Mouse (Mus musculus) lung, embryonic 16.5 days (tissue): ENCODE data around the gene Aebp1. TPM values are rescaled to one million over a fixed set of nuclear protein-coding genes. Genes with fewer than 3 reads are reported as not detected.

ENCODE experiments used
- ATAC-seq: fragments of 200-750 bp; cut with Nextera tagmentation; 2 replicates; pipeline ENCODE4 v1.8.0; 2017; ENCODE audit warnings: low read depth, mild to moderate bottlenecking, moderate library complexity
- H3K27ac ChIP-seq: fragments of 300-500 bp; sonication (generic); 2 replicates; pipeline ENCODE4 v1.5.1; 2014; ENCODE audit warnings: mild to moderate bottlenecking, control low read depth, low read length
- H3K27me3 ChIP-seq: fragments of 300-500 bp; sonication (generic); 2 replicates; pipeline ENCODE4 v1.6.1; 2014; ENCODE audit warnings: low read depth, low read length, mixed read lengths; ENCODE audit not compliant: control insufficient read depth, insufficient read depth
- H3K36me3 ChIP-seq: fragments of 300-500 bp; sonication (generic); 2 replicates; pipeline ENCODE4 v1.6.1; 2014; ENCODE audit warnings: low read length; ENCODE audit not compliant: control insufficient read depth, insufficient read depth
- H3K4me1 ChIP-seq: fragments of 300-500 bp; sonication (generic); replicated peaks from 2 replicates; pipeline ENCODE4 v1.6.1; 2014; ENCODE audit warnings: low read length, mixed read lengths; ENCODE audit not compliant: control insufficient read depth, insufficient read depth
- H3K4me2 ChIP-seq: fragments of 300-500 bp; sonication (generic); 2 replicates; pipeline ENCODE4 v1.6.1; 2014; ENCODE audit warnings: low read depth, low read length, control low read depth
- H3K4me3 ChIP-seq: fragments of 300-500 bp; sonication (generic); 2 replicates; pipeline ENCODE4 v1.5.1; 2014; ENCODE audit warnings: mild to moderate bottlenecking, low read length, control low read depth
- H3K9ac ChIP-seq: fragments of 300-500 bp; sonication (generic); 2 replicates; pipeline ENCODE4 v1.6.1; 2014; ENCODE audit warnings: low read length, control low read depth
- H3K9me3 ChIP-seq: fragments of 300-500 bp; sonication (generic); 2 replicates; pipeline ENCODE4 v1.6.1; 2016; ENCODE audit warnings: low read length; ENCODE audit not compliant: control insufficient read depth
- WGBS: fragments of 180-500 bp; shearing (Covaris S2); extraction: QIAGEN DNeasy Blood & Tissue Kit; methylation state at CpG from one replicate; pipeline ENCODE4 v1.1.7; 2014; 5-methylcytosine and 5-hydroxymethylcytosine counted together
- polyA plus RNA-seq: library from polyadenylated mRNA; unstranded; fragments of >200 nt; fragmentation: Nextera tagmentation; extraction: Ambion mirVana; gene quantifications from 2 replicates; pipeline ENCODE4 v1.2.1, GENCODE M21; 2015

Gene Aebp1
- polyA plus RNA-seq, 1 experiment from 2014 or later, result 35.1 TPM

DNA sequence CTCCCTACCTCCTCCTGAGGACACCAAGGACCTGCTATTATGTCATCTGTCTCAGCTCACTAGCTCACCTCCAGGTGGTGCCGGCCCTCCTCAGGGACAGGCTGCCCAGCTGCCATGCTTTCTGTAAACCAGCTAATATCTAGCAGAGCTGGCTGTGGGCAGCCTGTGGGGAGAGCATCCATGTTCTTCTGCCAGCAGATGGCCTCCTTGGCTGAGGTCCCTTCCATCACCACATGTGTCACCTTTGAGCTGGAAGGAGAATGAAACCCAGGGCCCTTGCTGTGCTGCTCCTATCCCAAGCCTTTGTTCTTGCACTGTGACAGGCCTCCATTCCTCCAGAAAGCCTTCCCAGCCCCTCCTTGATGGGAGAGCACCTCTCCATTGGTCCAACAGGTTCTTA lies 25.6 kb upstream of the Aebp1 start:
- 70% methylated on average over 1 of the region's 1 CpGs for WGBS
- Histone ChIP-seq H3K36me3 (peaks cover 9% of the 10 kb centered on the region), H3K9ac (no peak overlapping the region), H3K27me3 (no peaks in the 10 kb centered on the region), H3K9me3 (no peaks in the 10 kb centered on the region), H3K4me1 (no peaks in the 10 kb centered on the region; the same call in 1 of the 2 replicates), H3K4me3 (no peak overlapping the region), H3K27ac (no peak overlapping the region), H3K4me2 (no peak overlapping the region)
- no peak for ATAC-seq

DNA sequence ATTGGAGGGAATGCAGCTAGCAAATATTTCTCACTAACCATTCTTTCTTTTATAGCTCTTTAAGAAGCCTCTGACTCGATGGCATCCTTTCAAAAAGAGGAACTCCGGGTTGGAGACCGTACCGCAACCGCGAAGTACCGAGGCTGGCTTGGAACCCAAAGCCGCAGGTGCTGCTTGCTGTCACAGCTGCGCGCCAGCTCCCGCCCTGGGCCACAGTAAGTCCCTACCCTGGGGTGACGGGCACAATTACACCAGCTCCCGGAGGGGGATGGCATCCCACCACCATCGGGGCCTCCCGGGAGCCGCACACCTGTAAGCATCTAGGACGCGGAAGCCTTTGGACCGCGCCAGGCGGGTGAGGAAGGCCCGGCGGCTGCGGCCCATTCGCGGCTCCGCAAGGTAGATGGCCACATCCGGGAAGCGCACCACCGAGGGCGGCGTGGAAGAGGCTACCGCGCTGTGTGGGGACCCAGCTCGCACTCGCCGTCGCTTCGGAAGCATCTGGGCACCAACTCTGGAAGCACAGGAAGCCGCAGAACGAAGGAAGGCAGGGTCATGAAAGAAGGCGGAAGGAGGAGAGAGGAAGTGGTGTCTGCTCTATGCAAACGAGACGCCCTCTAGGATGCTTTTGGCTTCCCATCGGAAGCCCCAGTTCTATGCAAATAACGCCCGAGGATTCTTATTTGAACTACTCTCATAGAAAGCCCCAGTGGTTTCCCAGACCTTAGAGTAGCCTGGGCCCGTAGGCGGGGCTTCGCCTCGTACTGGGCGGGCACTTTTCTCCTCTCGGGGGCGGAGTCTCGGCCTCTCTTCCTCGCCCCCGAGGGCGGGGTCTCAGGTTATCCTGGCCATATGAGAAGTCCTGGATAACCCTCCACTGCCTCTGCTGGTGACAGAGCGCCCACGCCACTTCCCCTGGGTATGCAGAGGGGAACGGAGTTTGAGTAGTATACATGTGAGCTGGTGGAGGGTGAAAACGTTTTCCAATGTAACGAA lies 24.2 kb upstream of the Aebp1 start, which contains the start of gene Polm:
TSS of gene Polm (minus strand) at position 766 of the 996 bp plus-strand sequence.
- under 1% methylated on average over 63 of the region's 63 CpGs for WGBS
- H3K27ac ChIP-seq, result peak within 1 kb of the TSS; percentile 69
- H3K9me3 ChIP-seq, result no peaks in the 10 kb centered on the region
- H3K27me3 ChIP-seq, result no peaks in the 10 kb centered on the region
- ATAC-seq, result peak; percentile 98
- no peaks in the 10 kb centered on the region; the same call in 1 of the 2 replicates for H3K4me1 ChIP-seq
- peaks cover 7% of the 10 kb centered on the region for H3K36me3 ChIP-seq
- H3K9ac ChIP-seq, result peak within 1 kb of the TSS; percentile 78
- H3K4me2 ChIP-seq, result peak within 1 kb of the TSS; percentile 92
- peak within 1 kb of the TSS; percentile 69 for H3K4me3 ChIP-seq

DNA sequence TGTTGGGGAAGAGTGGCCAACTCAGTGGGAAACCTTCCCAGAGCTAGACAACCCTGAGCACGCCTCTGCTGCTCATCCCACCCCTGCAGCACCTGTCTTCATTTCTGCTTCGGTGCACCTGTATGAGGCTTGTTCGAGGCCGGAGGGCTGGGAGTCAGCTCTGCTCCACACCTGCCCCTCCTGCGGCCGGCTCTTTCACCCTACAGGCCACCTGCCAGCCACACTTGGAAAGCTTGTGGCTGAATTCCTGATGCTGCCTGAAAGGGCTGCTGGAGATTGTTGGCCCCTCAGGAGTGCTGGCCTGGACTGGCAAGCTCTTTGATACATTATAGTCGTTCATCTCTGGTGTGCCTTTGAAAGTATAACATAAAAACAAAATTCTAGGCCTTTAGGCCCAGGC lies 21.4 kb upstream of the Aebp1 start:
- Histone ChIP-seq H3K4me1 (no peaks in the 10 kb centered on the region; the same call in 1 of the 2 replicates), H3K4me2 (no peak overlapping the region), H3K36me3 (no peaks in the 10 kb centered on the region), H3K4me3 (no peak overlapping the region), H3K27me3 (no peaks in the 10 kb centered on the region), H3K9me3 (no peaks in the 10 kb centered on the region; the same call in 1 of the 2 replicates), H3K9ac (no peak overlapping the region), H3K27ac (no peak overlapping the region)
- ATAC-seq, result no peak
- WGBS, result 70% methylated on average over 7 of the region's 7 CpGs

DNA sequence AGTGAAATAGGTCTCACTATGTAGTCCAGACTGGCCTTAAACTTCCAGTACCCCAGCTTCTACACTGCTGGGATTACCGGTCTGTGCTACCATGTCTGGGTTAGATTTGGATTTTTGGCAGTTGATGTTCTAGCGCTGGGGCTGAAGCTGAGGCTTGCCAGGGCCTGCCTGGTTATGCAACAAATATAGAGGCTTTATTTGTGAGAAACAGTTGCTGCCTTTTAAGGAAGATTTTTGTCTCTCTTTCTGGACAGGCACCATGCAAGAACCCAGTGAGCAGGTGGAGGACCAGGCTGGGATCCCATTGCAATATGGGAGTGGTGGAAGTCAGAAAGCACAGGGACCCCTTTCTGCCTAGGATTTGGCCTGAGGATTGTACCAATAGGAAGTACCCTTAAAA lies 20.0 kb upstream of the Aebp1 start:
- Histone ChIP-seq H3K4me3 (no peak overlapping the region), H3K9ac (no peak overlapping the region), H3K36me3 (no peaks in the 10 kb centered on the region), H3K27ac (no peak overlapping the region), H3K9me3 (no peaks in the 10 kb centered on the region; the same call in 1 of the 2 replicates), H3K4me2 (no peak overlapping the region), H3K4me1 (no peaks in the 10 kb centered on the region; the same call in 1 of the 2 replicates), H3K27me3 (no peaks in the 10 kb centered on the region)
- no peak for ATAC-seq
- 85% methylated on average over 2 of the region's 2 CpGs for WGBS

DNA sequence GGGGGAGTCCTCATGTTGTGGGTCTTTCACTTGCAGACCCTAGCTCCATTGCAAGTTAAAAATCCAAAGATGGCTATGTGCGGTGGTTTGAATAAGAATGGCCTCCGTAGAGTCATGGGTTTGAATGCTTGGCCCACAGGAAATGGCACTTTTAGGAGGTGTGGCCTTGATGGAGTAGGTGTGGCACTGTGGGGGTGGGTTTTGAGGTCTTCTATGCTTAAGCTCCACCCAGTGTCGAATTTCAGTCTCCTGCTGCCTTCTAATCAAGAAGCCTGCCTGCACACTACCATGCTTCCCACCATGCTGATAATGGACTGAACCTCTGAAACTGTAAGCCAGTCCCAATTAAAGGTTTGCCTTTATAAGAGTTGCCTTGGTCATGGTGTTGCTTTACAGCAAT lies 18.6 kb upstream of the Aebp1 start:
- 77% methylated on average over 3 of the region's 3 CpGs for WGBS
- H3K27ac ChIP-seq, result no peak overlapping the region
- no peak for ATAC-seq
- H3K36me3 ChIP-seq, result no peaks in the 10 kb centered on the region
- no peaks in the 10 kb centered on the region for H3K4me1 ChIP-seq
- no peak overlapping the region for H3K4me2 ChIP-seq
- H3K9me3 ChIP-seq, result no peaks in the 10 kb centered on the region; the same call in 1 of the 2 replicates
- H3K4me3 ChIP-seq, result no peak overlapping the region
- H3K27me3 ChIP-seq, result no peaks in the 10 kb centered on the region
- no peak overlapping the region for H3K9ac ChIP-seq

DNA sequence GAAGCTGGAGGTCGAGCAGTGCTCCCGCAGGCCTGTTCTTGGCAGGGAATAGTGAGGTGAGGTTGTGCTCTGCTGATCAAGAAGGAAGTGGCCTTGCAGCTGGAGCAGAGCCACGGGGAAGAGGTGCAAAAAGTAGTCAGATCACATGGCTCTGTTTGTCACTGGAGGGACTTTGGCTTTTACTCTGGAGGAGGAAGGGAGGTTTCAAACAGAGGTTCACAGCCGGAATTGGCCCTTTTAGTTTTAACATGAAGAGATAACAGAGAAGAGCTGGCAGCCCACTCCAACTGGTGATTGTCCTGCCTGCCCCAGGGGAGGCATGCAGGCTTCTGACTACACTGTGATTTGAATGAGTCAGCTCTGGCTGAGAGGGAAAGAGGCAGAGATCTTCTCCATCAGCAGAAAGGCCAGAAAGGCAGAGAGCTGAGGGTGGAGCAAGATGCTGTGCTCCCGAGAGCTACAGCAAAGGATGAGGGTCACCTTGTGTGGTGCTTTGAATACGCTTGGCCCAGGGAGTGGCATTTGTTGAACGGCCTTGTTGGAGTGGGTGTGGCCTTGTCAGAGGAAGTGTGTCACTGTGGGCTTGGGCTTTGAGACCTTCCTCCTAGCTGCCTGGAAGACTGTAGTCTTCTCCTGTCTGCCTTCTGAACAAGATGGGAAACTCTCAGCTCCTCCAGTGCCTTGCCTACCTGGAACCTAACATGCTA lies 15.0 kb upstream of the Aebp1 start:
- H3K36me3 ChIP-seq, result no peaks in the 10 kb centered on the region
- no peak overlapping the region for H3K9ac ChIP-seq
- no peaks in the 10 kb centered on the region; the same call in 1 of the 2 replicates for H3K4me1 ChIP-seq
- ATAC-seq, result no peak
- no peak overlapping the region for H3K4me3 ChIP-seq
- no peaks in the 10 kb centered on the region for H3K27me3 ChIP-seq
- H3K9me3 ChIP-seq, result no peaks in the 10 kb centered on the region; the same call in 1 of the 2 replicates
- H3K27ac ChIP-seq, result no peak overlapping the region
- 56% methylated on average over 7 of the region's 7 CpGs for WGBS
- H3K4me2 ChIP-seq, result no peak overlapping the region

DNA sequence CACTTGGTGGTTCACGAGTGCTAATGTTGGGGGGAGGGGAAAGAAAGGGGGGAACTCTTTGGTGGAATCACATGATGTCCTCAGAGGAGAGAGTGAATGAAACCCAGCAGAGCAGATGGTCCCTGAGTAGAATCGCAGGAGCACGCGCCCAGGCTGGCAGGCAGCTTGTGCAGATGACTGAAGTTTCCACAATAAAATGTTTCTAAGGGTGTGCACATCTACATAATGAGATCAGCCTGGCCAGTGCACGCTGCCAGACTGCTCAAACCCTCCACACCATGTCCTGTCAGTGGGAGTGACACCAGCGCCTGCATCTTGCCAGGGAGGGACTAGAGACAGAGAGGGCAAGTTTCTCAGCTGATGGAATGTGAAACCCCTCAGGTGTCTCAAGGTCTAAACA lies 13.0 kb upstream of the Aebp1 start:
- H3K9ac ChIP-seq, result no peak overlapping the region
- peaks cover 4% of the 10 kb centered on the region; the same call in 1 of the 2 replicates for H3K4me1 ChIP-seq
- ATAC-seq, result 0 out of 2 replicates have a peak, but pooled peaks have one; percentile 17
- H3K27me3 ChIP-seq, result no peaks in the 10 kb centered on the region
- H3K36me3 ChIP-seq, result no peaks in the 10 kb centered on the region
- H3K9me3 ChIP-seq, result no peaks in the 10 kb centered on the region
- WGBS, result 65% methylated on average over 6 of the region's 6 CpGs
- no peak overlapping the region for H3K27ac ChIP-seq
- no peak overlapping the region for H3K4me3 ChIP-seq
- H3K4me2 ChIP-seq, result no peak overlapping the region

DNA sequence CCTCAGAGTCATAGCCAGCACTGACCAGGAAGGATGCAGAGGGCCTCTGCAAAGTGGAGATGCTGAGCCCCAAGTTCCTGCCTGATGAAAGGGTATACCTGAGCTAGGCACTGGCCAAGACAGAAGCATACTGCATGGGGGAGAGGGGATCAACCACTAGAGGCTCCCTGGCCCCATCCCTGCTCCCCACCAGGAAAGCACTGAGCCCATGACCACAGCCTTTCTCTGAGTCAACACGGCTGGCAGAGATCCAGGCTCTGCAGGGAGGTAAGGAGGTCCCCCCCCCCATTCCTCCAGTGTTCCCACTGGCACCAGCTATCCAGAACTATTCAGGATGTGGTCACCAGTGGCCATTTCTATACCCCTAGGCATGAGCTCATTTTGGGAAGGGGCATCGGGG lies 12.4 kb upstream of the Aebp1 start:
- Histone ChIP-seq H3K4me2 (no peak overlapping the region), H3K4me1 (peaks cover 4% of the 10 kb centered on the region; the same call in 1 of the 2 replicates), H3K27ac (no peak overlapping the region), H3K9me3 (no peaks in the 10 kb centered on the region), H3K27me3 (no peaks in the 10 kb centered on the region), H3K4me3 (no peak overlapping the region), H3K9ac (no peak overlapping the region), H3K36me3 (no peaks in the 10 kb centered on the region)
- ATAC-seq, result 0 out of 2 replicates have a peak, but pooled peaks have one; percentile 24
- 57% methylated on average over 2 of the region's 2 CpGs for WGBS

DNA sequence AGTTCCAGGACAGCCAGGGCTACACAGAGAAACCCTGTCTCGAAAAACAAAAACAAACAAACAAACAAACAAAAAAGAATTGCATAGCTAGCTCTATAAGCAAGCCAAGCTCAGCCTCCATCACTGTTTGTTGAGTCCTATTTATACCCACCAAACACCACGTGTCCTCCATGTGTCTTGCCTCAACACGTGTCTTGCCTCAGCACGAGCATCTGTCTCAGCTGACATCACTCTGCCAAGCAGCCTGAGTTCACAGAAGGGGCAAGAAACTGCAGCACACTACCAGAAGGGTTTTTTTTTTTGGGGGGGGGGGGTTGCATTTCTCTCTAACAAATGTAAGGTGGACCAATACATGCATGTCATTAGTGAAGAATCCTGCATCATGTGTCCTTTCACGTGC lies 11.3 kb upstream of the Aebp1 start:
- Histone ChIP-seq H3K9ac (no peak overlapping the region), H3K36me3 (no peaks in the 10 kb centered on the region), H3K9me3 (no peaks in the 10 kb centered on the region), H3K27me3 (no peaks in the 10 kb centered on the region), H3K4me3 (no peak overlapping the region), H3K4me2 (no peak overlapping the region), H3K27ac (no peak overlapping the region), H3K4me1 (peaks cover 4% of the 10 kb centered on the region; the same call in 1 of the 2 replicates)
- WGBS, result 53% methylated on average over 5 of the region's 5 CpGs
- ATAC-seq, result no peak
